Mouse (Mus musculus): Measurements from ENCODE around the gene Tada3. TPM values are rescaled to one million over a fixed set of nuclear protein-coding genes. Genes with fewer than 3 reads are reported as not detected.
A peak's percentile ranks its signal among the peaks of the same experiment; 100 is the strongest.

Gene Tada3
- polyA plus RNA-seq, 1 experiment = 41.0 TPM

DNA sequence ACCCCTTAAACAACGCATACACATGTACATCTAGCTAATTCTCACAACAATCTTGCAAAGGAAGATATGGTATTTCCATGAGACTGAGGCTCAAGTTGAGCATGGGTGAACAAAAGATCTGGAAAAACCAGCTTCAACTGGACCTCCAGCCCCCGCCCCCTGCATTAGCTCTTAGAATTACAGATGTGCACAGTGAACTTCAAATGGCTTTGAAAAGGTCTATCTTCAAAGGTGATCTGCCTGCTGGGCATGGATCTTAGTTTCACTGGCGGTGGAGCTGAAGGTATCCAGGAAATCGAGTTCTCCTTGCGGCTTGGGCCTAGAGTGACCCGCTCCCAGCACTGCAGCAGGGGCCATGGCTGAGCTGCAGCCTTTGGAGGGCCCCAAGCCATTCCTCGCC lies 9.6 kb downstream of the Tada3 start:
- Histone ChIP-seq H3K9me3 (replicated peaks; ENCODE audit: control insufficient read depth, insufficient read depth, low read length, poor library complexity, severe bottlenecking) (no peaks in the 10 kb centered on the region), H3K4me3 (ENCODE audit: low read depth, low read length) (peak overlapping the region; percentile 1; the same call in 1 of the 2 replicates), H3K4me1 (ENCODE audit: control insufficient read depth, insufficient read depth, low read length) (no peaks in the 10 kb centered on the region), H3K9ac (ENCODE audit: low read depth, poor library complexity, severe bottlenecking) (0 out of 2 replicates have a peak overlapping the region, but pooled peaks have one; percentile 5), H3K27ac (ENCODE audit: insufficient read depth, low read length) (peak overlapping the region; percentile 92), H3K36me3 (ENCODE audit: control insufficient read depth, insufficient read depth, low read length, poor library complexity, severe bottlenecking) (peaks cover 13% of the 10 kb centered on the region), H3K27me3 (ENCODE audit: control insufficient read depth, insufficient read depth, low read length, poor library complexity, severe bottlenecking) (no peaks in the 10 kb centered on the region)
- TF ChIP-seq POLR2A (IDR thresholded peaks at IDR 0.05; ENCODE audit: insufficient read depth, low read length) (no peak), CTCF (IDR thresholded peaks at IDR 0.05; ENCODE audit: low read depth, low read length) (no peak), EP300 (IDR thresholded peaks at IDR 0.05; ENCODE audit: insufficient read depth, low read depth, low read length) (peak; percentile 71; the same call in 1 of the 2 replicates)

DNA sequence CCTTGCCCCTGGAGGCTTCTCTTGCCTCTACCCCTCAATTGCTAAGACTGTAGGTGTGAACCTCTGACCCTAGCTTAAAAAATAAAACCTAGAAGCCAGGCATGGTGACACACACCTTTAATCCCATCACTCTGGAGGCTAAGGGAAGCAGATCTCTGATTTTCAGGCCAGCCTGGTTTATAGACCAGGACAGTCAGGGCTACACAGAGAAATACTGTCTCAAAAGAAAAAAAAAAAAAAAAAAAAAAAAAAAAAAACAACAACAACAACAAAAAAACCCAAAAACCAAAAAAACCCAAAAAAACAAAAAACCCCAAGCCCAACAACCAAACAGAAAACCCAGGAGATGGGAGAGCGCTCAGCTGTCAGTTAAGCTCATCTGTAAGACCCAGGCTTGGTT lies 10.1 kb downstream of the Tada3 start:
- H3K9me3 ChIP-seq (replicated peaks; ENCODE audit: control insufficient read depth, insufficient read depth, low read length, poor library complexity, severe bottlenecking) = no peaks in the 10 kb centered on the region
- H3K9ac ChIP-seq (ENCODE audit: low read depth, poor library complexity, severe bottlenecking) = 0 out of 2 replicates have a peak overlapping the region, but pooled peaks have one; percentile 37
- peak overlapping the region; percentile 92 for H3K27ac ChIP-seq (ENCODE audit: insufficient read depth, low read length)
- TF ChIP-seq CTCF (IDR thresholded peaks at IDR 0.05; ENCODE audit: low read depth, low read length) (no peak), EP300 (IDR thresholded peaks at IDR 0.05; ENCODE audit: insufficient read depth, low read depth, low read length) (no peak), POLR2A (IDR thresholded peaks at IDR 0.05; ENCODE audit: insufficient read depth, low read length) (no peak)
- H3K27me3 ChIP-seq (ENCODE audit: control insufficient read depth, insufficient read depth, low read length, poor library complexity, severe bottlenecking) = no peaks in the 10 kb centered on the region
- H3K36me3 ChIP-seq (ENCODE audit: control insufficient read depth, insufficient read depth, low read length, poor library complexity, severe bottlenecking) = peaks cover 12% of the 10 kb centered on the region
- H3K4me3 ChIP-seq (ENCODE audit: low read depth, low read length) = no peak overlapping the region
- no peaks in the 10 kb centered on the region for H3K4me1 ChIP-seq (ENCODE audit: control insufficient read depth, insufficient read depth, low read length)

DNA sequence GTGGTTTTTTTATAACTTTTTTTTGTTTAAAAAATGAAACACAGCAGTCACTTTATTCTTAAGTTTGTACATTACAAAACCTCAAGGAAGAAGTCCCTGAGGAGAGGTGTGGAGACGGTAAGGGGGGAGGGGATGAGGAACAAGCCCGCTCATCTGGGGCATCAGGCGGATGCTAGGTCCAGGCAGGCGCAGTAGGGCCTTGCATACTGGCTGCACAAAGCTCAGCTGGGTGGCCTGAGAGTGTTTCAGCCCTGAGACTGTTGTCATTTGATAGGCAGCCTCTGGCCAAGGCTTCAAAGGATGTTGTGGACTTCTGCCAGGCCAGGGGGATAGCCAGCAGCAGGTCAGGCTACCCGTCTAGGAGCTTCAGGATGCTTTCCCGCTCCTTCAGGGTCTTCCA lies 11.0 kb downstream of the Tada3 start:
- peak overlapping the region; percentile 14 for H3K4me3 ChIP-seq (ENCODE audit: low read depth, low read length)
- H3K9ac ChIP-seq (ENCODE audit: low read depth, poor library complexity, severe bottlenecking) = 0 out of 2 replicates have a peak overlapping the region, but pooled peaks have one; percentile 37

DNA sequence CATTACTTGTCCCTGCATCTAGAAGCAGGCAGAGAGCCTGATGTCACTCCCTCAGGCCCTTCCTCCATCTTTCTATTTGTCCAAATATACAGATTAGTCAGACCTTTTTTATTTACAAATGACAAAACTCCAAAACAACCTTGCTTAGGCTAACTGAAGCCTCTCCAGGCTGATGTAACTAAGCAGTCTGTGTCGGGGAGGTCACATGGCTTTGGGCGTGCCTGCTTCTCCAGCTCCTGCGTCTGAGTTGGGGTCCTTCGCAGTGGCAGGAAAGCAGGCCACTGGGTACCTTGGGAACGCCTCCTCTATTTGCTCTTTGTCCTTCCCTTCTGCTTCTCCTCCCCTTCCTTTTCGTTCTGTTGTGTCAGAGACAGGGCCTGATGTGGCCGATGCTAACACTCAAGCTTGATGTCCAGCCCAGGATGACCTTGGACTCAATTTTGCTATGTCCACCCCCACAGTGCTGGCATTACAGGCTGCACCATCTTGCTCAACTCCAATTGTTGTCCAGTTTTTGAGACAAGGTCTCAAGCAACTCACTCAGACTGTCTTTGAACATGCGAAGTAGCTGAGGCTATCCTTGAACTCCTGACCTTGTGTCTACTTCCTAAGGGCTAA lies 13.1 kb downstream of the Tada3 start:
- TF ChIP-seq CTCF (IDR thresholded peaks at IDR 0.05; ENCODE audit: low read depth, low read length) (no peak), POLR2A (IDR thresholded peaks at IDR 0.05; ENCODE audit: insufficient read depth, low read length) (no peak), EP300 (IDR thresholded peaks at IDR 0.05; ENCODE audit: insufficient read depth, low read depth, low read length) (no peak)

More for the DNA sequence above, 11.0 kb downstream of the Tada3 start:
- Histone ChIP-seq H3K4me1 (ENCODE audit: control insufficient read depth, insufficient read depth, low read length) (no peaks in the 10 kb centered on the region), H3K27ac (ENCODE audit: insufficient read depth, low read length) (0 out of 2 replicates have a peak overlapping the region, but pooled peaks have one; percentile 0), H3K36me3 (ENCODE audit: control insufficient read depth, insufficient read depth, low read length, poor library complexity, severe bottlenecking) (peaks cover 6% of the 10 kb centered on the region), H3K9me3 (replicated peaks; ENCODE audit: control insufficient read depth, insufficient read depth, low read length, poor library complexity, severe bottlenecking) (no peaks in the 10 kb centered on the region), H3K27me3 (ENCODE audit: control insufficient read depth, insufficient read depth, low read length, poor library complexity, severe bottlenecking) (no peaks in the 10 kb centered on the region)
- TF ChIP-seq CTCF (IDR thresholded peaks at IDR 0.05; ENCODE audit: low read depth, low read length) (no peak), POLR2A (IDR thresholded peaks at IDR 0.05; ENCODE audit: insufficient read depth, low read length) (no peak), EP300 (IDR thresholded peaks at IDR 0.05; ENCODE audit: insufficient read depth, low read depth, low read length) (no peak)

DNA sequence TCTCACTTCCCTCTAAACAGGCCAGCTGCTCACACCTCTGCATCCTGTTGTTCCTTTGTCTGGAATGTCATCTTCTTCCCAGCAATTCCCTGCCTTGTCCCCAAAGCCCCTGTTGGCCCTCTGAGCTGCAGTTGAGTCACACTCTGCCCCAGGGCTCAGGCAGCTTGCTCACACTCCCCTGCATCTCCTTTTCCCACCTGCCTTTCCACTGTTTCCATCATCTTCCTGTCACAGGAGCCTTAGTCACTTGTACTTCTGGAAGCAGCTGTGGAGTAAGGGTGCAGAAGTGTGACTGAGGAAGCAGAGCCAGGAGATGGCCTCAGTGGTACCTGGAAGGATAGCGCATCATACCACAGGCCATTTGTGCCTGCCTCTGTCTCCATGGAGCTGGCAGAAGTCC lies 15.4 kb downstream of the Tada3 start:
- TF ChIP-seq CTCF (IDR thresholded peaks at IDR 0.05; ENCODE audit: low read depth, low read length) (no peak), POLR2A (IDR thresholded peaks at IDR 0.05; ENCODE audit: insufficient read depth, low read length) (no peak), EP300 (IDR thresholded peaks at IDR 0.05; ENCODE audit: insufficient read depth, low read depth, low read length) (no peak)

More for the DNA sequence above, 13.1 kb downstream of the Tada3 start:
- no peaks in the 10 kb centered on the region; the same call in 1 of the 2 replicates for H3K36me3 ChIP-seq (ENCODE audit: control insufficient read depth, insufficient read depth, low read length, poor library complexity, severe bottlenecking)
- no peaks in the 10 kb centered on the region for H3K9me3 ChIP-seq (replicated peaks; ENCODE audit: control insufficient read depth, insufficient read depth, low read length, poor library complexity, severe bottlenecking)
- H3K4me3 ChIP-seq (ENCODE audit: low read depth, low read length) = no peak overlapping the region
- H3K27me3 ChIP-seq (ENCODE audit: control insufficient read depth, insufficient read depth, low read length, poor library complexity, severe bottlenecking) = no peaks in the 10 kb centered on the region
- no peaks in the 10 kb centered on the region for H3K4me1 ChIP-seq (ENCODE audit: control insufficient read depth, insufficient read depth, low read length)
- H3K9ac ChIP-seq (ENCODE audit: low read depth, poor library complexity, severe bottlenecking) = no peak overlapping the region
- H3K27ac ChIP-seq (ENCODE audit: insufficient read depth, low read length) = peak overlapping the region; percentile 44

DNA sequence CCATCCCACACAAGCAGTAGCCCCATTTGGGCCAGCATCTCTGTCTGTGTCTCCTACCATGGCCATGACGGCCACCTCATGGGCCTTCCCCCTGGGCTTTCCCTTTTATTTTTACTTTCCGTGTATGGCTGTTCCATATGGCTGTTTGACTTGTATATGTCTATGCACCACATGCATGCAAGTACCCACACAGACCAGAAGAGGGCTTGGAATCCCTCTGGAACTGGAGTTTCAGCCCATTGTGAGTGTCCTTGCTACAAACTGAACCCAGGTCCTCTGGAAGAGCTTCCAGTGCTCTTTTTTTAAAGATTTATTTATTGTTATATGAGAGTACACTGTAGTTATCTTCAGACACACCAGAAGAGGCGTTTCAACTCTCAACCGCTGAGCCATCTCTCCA lies 16.2 kb downstream of the Tada3 start:
- H3K27me3 ChIP-seq (ENCODE audit: control insufficient read depth, insufficient read depth, low read length, poor library complexity, severe bottlenecking) = no peaks in the 10 kb centered on the region
- no peaks in the 10 kb centered on the region for H3K36me3 ChIP-seq (ENCODE audit: control insufficient read depth, insufficient read depth, low read length, poor library complexity, severe bottlenecking)
- H3K9me3 ChIP-seq (replicated peaks; ENCODE audit: control insufficient read depth, insufficient read depth, low read length, poor library complexity, severe bottlenecking) = no peaks in the 10 kb centered on the region
- H3K27ac ChIP-seq (ENCODE audit: insufficient read depth, low read length) = no peak overlapping the region
- H3K9ac ChIP-seq (ENCODE audit: low read depth, poor library complexity, severe bottlenecking) = no peak overlapping the region
- no peak for TF ChIP-seq POLR2A (IDR thresholded peaks at IDR 0.05; ENCODE audit: insufficient read depth, low read length)
- TF ChIP-seq EP300 (IDR thresholded peaks at IDR 0.05; ENCODE audit: insufficient read depth, low read depth, low read length) = no peak
- no peak for TF ChIP-seq CTCF (IDR thresholded peaks at IDR 0.05; ENCODE audit: low read depth, low read length)
- H3K4me1 ChIP-seq (ENCODE audit: control insufficient read depth, insufficient read depth, low read length) = no peaks in the 10 kb centered on the region
- no peak overlapping the region for H3K4me3 ChIP-seq (ENCODE audit: low read depth, low read length)

More for the DNA sequence above, 15.4 kb downstream of the Tada3 start:
- Histone ChIP-seq H3K36me3 (ENCODE audit: control insufficient read depth, insufficient read depth, low read length, poor library complexity, severe bottlenecking) (no peaks in the 10 kb centered on the region), H3K4me3 (ENCODE audit: low read depth, low read length) (no peak overlapping the region), H3K9ac (ENCODE audit: low read depth, poor library complexity, severe bottlenecking) (no peak overlapping the region), H3K27ac (ENCODE audit: insufficient read depth, low read length) (no peak overlapping the region), H3K9me3 (replicated peaks; ENCODE audit: control insufficient read depth, insufficient read depth, low read length, poor library complexity, severe bottlenecking) (no peaks in the 10 kb centered on the region), H3K27me3 (ENCODE audit: control insufficient read depth, insufficient read depth, low read length, poor library complexity, severe bottlenecking) (no peaks in the 10 kb centered on the region), H3K4me1 (ENCODE audit: control insufficient read depth, insufficient read depth, low read length) (no peaks in the 10 kb centered on the region)
